Mouse (Mus musculus) stomach, embryonic 15.5 days (tissue): ENCODE measurements around the gene Adamts4. TPM values are rescaled to one million over a fixed set of nuclear protein-coding genes. Genes with fewer than 3 reads are reported as not detected.

Experiments used
- ATAC-seq: fragments of 200-750 bp; cut with Nextera tagmentation; 2 replicates; pipeline ENCODE4 v1.8.0; 2017; ENCODE audit warnings: low read depth, moderate number of reproducible peaks, moderate TSS enrichment; ENCODE audit not compliant: insufficient read depth, low FRiP score
- H3K27ac ChIP-seq: fragments of 300-500 bp; sonication (generic); 2 replicates; pipeline ENCODE4 v1.5.1; 2015; ENCODE audit warnings: mild to moderate bottlenecking, inconsistent platforms
- H3K27me3 ChIP-seq: fragments of 300-500 bp; sonication (generic); replicated peaks from 2 replicates; pipeline ENCODE4 v1.6.1; 2015; ENCODE audit warnings: inconsistent platforms
- H3K36me3 ChIP-seq: fragments of 300-500 bp; sonication (generic); 2 replicates; pipeline ENCODE4 v1.6.1; 2015; ENCODE audit warnings: inconsistent platforms
- H3K4me1 ChIP-seq: fragments of 300-500 bp; sonication (generic); 2 replicates; pipeline ENCODE4 v1.6.1; 2015; ENCODE audit warnings: inconsistent platforms
- H3K4me2 ChIP-seq: fragments of 300-500 bp; sonication (generic); 2 replicates; pipeline ENCODE4 v1.6.1; 2015; ENCODE audit warnings: mild to moderate bottlenecking, inconsistent platforms
- H3K4me3 ChIP-seq: fragments of 300-500 bp; sonication (generic); replicated peaks from 2 replicates; pipeline ENCODE4 v1.5.1; 2015; ENCODE audit warnings: inconsistent platforms
- H3K9ac ChIP-seq: fragments of 300-500 bp; sonication (generic); 2 replicates; pipeline ENCODE4 v1.6.1; 2015; ENCODE audit warnings: inconsistent platforms
- H3K9me3 ChIP-seq: fragments of 300-500 bp; sonication (generic); 2 replicates; pipeline ENCODE4 v1.6.1; 2016; ENCODE audit warnings: inconsistent platforms
- WGBS: fragments of 180-500 bp; shearing (Covaris S2); methylation state at CpG from one replicate; pipeline ENCODE4 v1.1.7; 2015; 5-methylcytosine and 5-hydroxymethylcytosine counted together
- polyA plus RNA-seq: library from polyadenylated mRNA; unstranded; fragments of >200 nt; fragmentation: Nextera tagmentation; extraction: Ambion mirVana; gene quantifications from 2 replicates; pipeline ENCODE4 v1.2.1, GENCODE M21; 2015

Adamts4 gene
- polyA plus RNA-seq, result 8.5 and 8.8 TPM in 2 replicates

DNA sequence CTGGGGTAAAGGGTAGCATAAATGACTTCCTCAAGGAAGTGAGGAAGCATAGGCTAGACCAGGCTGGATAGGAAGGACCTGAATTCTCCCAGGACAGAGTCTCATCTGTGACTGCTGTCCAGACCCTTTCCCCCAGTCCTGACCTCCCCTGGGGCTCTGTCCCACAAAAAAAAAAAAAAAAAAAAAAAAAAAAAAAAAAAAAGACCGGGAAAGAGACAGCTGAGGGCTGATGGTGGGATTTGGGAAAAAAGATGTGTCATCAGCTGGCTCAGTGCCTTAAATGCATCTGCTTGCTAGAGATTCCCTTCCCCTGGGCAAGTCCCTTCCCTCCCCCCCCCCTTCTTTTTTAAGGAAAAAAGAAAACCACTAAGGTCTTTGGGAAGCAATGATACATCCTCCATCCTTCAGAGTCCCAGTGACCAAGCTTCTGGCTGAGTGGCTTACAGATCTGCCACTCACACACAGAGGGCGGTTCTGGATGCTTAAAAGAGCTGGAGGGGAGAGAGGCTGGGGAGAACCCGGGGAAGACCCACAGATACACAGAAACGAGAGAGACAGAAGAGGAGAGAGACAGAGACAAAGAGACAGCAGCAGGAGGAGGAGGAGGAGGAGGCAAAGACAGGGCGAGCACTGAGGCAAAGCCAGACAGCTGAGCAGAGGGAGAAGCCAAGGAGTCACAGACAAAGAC, at the start of gene Adamts4:
TSS of gene Adamts4 (plus strand) at position 509 of the 688 bp plus-strand sequence.
- H3K36me3 ChIP-seq, result no peaks in the 10 kb centered on the region
- peak within 1 kb of the TSS; percentile 35 for H3K4me3 ChIP-seq
- H3K9me3 ChIP-seq, result no peaks in the 10 kb centered on the region
- no peaks in the 10 kb centered on the region for H3K27me3 ChIP-seq
- H3K4me1 ChIP-seq, result peaks cover 54% of the 10 kb centered on the region
- ATAC-seq, result no peak
- peak within 1 kb of the TSS; percentile 32 for H3K9ac ChIP-seq
- 33% methylated on average over 5 of the region's 5 CpGs for WGBS
- peak within 1 kb of the TSS; percentile 78 for H3K27ac ChIP-seq
- peak within 1 kb of the TSS; percentile 66 for H3K4me2 ChIP-seq

DNA sequence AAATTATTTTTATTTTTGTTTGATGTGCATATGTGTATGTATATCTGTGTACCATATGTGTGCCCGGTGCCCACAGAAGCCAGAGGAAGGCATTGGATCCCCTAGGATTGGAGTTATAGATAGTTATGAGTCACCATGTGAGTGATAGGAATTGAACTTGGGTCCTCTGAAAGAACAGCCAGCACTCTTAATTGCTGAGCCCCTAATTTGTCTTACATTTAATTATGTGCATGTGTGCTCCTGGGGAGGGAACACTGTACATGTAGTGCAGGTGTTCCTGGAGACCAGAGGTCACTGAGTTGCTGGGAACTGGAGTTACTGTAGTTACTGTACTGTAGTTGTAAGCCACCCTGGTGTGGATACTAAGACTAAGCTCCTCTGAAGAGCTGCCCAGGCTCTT, 49.5 kb upstream of the Adamts4 start:
- Histone ChIP-seq H3K27me3 (peaks cover 5% of the 10 kb centered on the region), H3K4me3 (no peak overlapping the region), H3K9me3 (no peaks in the 10 kb centered on the region), H3K4me1 (peaks cover 6% of the 10 kb centered on the region), H3K9ac (no peak overlapping the region), H3K36me3 (no peaks in the 10 kb centered on the region), H3K27ac (no peak overlapping the region), H3K4me2 (no peak overlapping the region)
- no peak for ATAC-seq
- 95% methylated on average over 1 of the region's 1 CpGs for WGBS

DNA sequence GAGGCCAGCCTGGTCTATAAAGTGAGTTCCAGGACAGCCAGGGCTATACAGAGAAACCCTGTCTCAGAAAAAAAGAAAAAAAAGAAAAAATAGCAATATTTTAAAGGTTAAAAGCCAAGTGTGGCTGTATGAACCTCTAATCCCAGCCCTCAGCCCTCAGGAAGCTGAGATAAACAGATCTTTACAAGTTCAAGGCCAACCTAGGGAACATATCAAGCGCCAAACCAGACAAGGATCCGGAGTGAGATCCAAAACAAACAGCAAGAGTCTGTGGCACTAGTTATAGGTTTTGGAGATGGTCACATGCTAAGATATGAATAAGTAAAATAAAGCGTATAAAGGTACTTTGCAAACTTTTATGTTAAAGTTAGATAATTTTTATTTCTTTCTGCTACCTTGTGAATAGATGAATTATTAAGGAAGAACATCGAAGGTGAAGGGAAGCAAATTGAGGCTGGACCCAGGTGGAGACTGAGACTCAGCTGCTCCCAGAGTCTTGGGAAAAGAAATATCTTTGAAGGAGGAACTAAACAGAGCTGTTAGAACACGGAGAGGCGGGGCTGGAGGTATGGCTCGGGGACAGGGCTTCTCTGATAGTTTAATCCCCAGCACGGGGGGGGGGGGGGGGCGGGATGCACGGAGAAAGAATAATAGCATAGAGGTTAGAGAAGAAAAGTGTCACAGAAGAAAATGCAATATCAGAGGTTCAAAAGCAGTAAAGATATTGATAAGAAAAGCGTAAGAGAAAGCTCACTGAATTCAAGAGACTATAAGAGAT, 46.6 kb upstream of the Adamts4 start:
- no peak overlapping the region for H3K4me3 ChIP-seq
- no peak for ATAC-seq
- no peaks in the 10 kb centered on the region for H3K36me3 ChIP-seq
- H3K4me2 ChIP-seq, result no peak overlapping the region
- no peaks in the 10 kb centered on the region for H3K4me1 ChIP-seq
- no peak overlapping the region for H3K27ac ChIP-seq
- no peaks in the 10 kb centered on the region for H3K9me3 ChIP-seq
- no peaks in the 10 kb centered on the region for H3K27me3 ChIP-seq
- H3K9ac ChIP-seq, result no peak overlapping the region
- WGBS, result 50% methylated on average over 10 of the region's 11 CpGs

DNA sequence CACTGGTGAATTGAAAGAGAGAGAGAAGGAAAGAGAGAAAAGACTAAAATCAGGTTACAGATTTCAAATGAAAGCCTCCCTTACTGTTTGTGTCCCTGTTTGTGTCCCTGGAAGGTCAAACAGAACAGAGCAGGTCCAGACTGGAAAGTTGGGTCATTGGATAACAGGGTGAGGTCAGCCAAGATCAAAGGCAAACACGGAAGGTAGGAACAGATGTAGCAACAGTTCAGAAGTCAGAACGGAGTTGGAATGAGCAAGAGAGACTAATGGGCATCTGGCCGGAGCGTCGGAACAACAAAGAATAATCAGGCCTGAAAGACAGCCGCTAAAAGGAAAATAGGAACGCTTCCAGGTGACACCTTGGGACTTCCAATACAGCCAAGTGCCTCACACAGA, 46.0 kb upstream of the Adamts4 start:
- H3K27ac ChIP-seq, result no peak overlapping the region

DNA sequence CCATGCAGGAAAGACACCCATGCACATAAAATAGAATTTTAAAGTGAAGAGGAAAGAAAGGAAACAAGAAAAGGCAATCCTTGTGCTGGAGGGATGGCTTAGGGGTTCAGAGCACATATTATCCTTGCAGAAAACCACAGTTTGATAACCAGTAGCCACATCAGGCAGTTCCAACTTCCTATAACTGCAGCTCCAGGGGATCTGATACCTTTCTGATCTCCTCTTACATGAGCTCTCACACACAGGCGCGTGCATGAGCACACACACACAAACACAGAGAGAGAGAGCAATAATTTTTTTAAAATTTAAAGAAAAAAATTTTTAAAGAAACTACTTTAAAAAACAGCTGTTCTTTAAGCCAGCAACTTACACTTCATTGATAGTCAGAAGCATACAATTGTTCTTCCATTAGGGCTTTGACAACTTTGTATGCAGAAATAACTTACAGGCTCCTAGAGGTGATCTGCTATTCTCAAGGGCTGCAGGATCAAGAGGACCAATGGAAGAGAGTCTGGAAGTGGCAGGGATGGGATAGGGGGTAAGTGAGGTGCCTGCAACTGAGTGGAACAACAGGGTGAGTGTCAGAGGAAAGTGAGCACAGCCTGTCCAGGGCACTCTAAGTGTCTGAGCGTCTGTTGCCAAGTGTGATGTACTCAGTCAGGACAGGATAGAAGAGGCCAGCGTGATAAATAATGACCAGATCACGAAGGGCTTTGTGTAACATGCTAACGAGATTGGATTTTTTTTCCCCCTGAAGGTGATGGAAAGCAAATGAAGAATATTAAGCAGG, 44.3 kb upstream of the Adamts4 start:
- no peaks in the 10 kb centered on the region; the same call in 1 of the 2 replicates for H3K27me3 ChIP-seq
- no peaks in the 10 kb centered on the region for H3K4me1 ChIP-seq
- no peaks in the 10 kb centered on the region for H3K9me3 ChIP-seq
- H3K27ac ChIP-seq, result no peak overlapping the region
- 75% methylated on average over 6 of the region's 6 CpGs for WGBS
- H3K4me3 ChIP-seq, result no peak overlapping the region
- H3K9ac ChIP-seq, result no peak overlapping the region
- no peak overlapping the region for H3K4me2 ChIP-seq
- no peaks in the 10 kb centered on the region for H3K36me3 ChIP-seq
- no peak for ATAC-seq

More for the DNA sequence above, 46.0 kb upstream of the Adamts4 start:
- H3K4me2 ChIP-seq, result no peak overlapping the region
- H3K36me3 ChIP-seq, result no peaks in the 10 kb centered on the region
- 62% methylated on average over 7 of the region's 7 CpGs for WGBS
- no peaks in the 10 kb centered on the region for H3K9me3 ChIP-seq
- no peaks in the 10 kb centered on the region for H3K4me1 ChIP-seq
- ATAC-seq, result no peak
- no peak overlapping the region for H3K9ac ChIP-seq
- H3K4me3 ChIP-seq, result no peak overlapping the region
- H3K27me3 ChIP-seq, result no peaks in the 10 kb centered on the region

DNA sequence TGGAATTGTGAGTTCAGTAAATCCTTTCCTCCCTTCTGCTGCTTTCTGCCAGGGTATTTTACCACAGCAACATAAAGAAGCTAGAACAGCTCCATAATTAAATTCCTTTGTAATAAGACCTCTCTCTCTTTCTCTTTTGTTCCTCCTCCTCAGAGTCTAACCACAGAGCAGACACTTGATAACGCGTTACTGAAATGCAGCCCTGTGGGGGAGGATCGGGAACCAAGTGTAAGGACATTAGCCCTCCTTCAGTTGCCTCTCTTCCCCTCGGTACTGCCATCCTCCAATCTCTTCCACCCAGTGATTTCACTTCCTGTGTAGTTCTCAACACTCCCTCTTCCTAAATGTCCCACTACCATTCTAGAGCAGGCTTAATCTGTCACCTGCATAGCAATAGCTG, 40.8 kb upstream of the Adamts4 start:
- H3K4me3 ChIP-seq, result no peak overlapping the region
- H3K9ac ChIP-seq, result no peak overlapping the region
- no peaks in the 10 kb centered on the region for H3K4me1 ChIP-seq
- H3K9me3 ChIP-seq, result no peaks in the 10 kb centered on the region
- ATAC-seq, result no peak
- H3K27ac ChIP-seq, result no peak overlapping the region
- no peaks in the 10 kb centered on the region; the same call in 1 of the 2 replicates for H3K27me3 ChIP-seq
- 23% methylated on average over 4 of the region's 4 CpGs for WGBS
- H3K36me3 ChIP-seq, result no peaks in the 10 kb centered on the region
- no peak overlapping the region for H3K4me2 ChIP-seq

DNA sequence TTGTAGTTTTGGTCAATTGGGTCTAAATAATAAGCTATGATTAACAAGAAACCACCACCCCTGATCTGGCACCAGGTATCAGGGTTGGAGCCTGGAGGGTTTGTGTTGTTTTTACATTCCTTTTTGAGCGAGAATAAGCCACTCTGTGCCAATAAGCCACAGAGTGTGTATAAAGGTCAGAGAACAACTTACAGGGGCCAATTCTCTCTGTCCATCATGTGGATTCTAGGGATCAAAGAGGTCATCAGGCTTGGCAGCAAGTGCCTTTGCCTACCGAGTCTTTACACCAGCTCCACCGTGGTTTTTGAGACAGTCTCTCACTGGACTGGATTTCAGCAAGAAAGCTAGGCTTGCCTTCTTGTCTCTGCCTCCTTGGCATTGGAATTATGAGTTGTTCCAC, 37.4 kb upstream of the Adamts4 start:
- 38% methylated on average over 3 of the region's 3 CpGs for WGBS

DNA sequence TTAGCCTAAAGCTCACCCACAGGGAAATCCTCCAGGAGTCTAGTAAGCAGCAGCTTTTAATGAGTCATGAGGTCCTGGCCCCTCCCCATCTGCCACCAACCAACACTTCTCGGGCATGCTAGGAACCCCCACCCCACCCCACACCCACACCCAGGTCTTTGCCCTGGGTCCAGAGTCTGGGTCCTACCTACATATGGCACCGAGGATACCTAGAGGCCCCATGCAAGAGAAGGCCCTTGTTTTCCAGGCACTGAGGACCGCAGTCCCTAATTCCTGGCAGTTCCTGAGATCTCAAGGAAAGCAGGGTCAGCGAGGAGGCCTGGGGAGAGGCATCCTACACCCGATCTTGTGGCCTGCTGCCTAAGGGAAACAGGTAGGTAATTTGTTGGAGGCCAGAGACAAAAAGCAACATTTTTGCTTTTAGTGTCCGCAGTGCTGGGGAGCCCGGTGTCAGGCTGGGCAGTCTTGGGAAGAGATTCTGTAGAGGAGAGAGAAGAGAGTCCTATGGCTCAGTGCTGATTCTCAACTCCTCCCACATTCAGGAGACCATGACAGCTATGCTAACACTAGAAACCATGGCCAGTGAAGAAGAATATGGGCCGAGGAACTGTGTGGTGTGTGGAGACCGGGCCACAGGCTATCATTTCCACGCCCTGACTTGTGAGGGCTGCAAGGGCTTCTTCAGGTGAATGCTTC, 36.3 kb upstream of the Adamts4 start, which contains the start of gene Nr1i3:
TSS of gene Nr1i3 (plus strand) at position 170 of the 696 bp plus-strand sequence.
- 69% methylated on average over 10 of the region's 10 CpGs for WGBS
- ATAC-seq, result no peak
- no peaks in the 10 kb centered on the region; the same call in 1 of the 2 replicates for H3K27me3 ChIP-seq
- H3K36me3 ChIP-seq, result no peaks in the 10 kb centered on the region
- H3K9ac ChIP-seq, result no peak within 1 kb of the TSS
- H3K4me1 ChIP-seq, result no peaks in the 10 kb centered on the region
- no peaks in the 10 kb centered on the region for H3K9me3 ChIP-seq
- no peak within 1 kb of the TSS for H3K4me3 ChIP-seq
- H3K27ac ChIP-seq, result no peak within 1 kb of the TSS
- H3K4me2 ChIP-seq, result no peak within 1 kb of the TSS

More for the DNA sequence above, 37.4 kb upstream of the Adamts4 start:
- H3K4me2 ChIP-seq, result no peak overlapping the region
- H3K9ac ChIP-seq, result no peak overlapping the region
- no peak overlapping the region for H3K27ac ChIP-seq
- H3K36me3 ChIP-seq, result no peaks in the 10 kb centered on the region
- no peak overlapping the region for H3K4me3 ChIP-seq
- no peaks in the 10 kb centered on the region for H3K4me1 ChIP-seq
- H3K27me3 ChIP-seq, result no peaks in the 10 kb centered on the region; the same call in 1 of the 2 replicates
- ATAC-seq, result no peak
- H3K9me3 ChIP-seq, result no peaks in the 10 kb centered on the region

DNA sequence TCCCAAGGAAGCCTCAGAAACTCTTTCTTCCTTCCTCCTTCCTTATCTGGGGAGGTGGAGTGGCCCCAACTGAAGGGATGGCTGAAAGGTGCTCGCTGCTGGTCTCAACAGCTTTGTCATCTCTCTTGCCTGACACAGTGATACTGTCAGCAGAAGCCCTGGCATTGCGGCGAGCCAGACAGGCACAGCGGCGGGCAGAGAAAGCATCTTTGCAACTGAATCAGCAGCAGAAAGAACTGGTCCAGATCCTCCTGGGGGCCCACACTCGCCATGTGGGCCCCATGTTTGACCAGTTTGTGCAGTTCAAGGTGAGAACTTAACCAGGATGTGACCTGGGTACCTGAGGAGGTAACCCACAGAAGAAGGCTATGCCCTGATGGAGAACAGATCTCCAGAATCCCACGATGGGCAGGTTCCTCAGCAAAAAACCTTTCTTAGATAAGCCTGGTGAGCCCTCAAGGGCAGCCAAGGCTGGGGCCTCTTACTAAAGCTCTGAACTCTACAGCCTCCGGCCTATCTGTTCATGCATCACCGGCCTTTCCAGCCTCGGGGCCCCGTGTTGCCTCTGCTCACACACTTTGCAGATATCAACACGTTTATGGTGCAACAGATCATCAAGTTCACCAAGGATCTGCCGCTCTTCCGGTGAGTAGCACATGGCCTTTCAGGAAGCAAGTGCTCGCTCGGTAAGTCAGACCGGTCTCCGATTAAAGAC, 33.8 kb upstream of the Adamts4 start:
- Histone ChIP-seq H3K4me1 (peaks cover 5% of the 10 kb centered on the region), H3K4me2 (no peak overlapping the region), H3K9ac (no peak overlapping the region), H3K9me3 (no peaks in the 10 kb centered on the region), H3K36me3 (peaks cover 6% of the 10 kb centered on the region; the same call in 1 of the 2 replicates), H3K4me3 (no peak overlapping the region), H3K27ac (no peak overlapping the region), H3K27me3 (no peaks in the 10 kb centered on the region)
- 83% methylated on average over 18 of the region's 18 CpGs for WGBS
- ATAC-seq, result no peak

DNA sequence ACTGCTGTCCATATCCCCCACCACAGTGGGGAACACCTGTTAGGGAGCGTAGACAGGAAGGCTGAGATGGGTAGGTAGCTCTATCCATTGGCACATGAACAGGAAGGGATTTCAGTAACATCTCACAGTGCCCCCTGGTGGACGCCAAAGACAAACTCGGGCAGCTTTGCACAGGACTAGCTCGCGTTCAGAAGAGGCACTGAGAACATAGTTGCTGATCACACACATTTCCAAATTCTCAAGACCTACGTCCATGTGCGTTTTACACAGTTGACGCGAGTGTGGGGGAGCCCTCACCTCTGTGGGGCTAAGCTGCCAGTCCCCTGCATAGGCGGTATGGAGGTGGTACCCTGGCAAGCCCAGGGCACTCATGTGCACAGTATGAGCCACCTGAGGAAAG, 29.4 kb upstream of the Adamts4 start:
- no peak overlapping the region for H3K27ac ChIP-seq
- no peak overlapping the region for H3K9ac ChIP-seq
- WGBS, result 7% methylated on average over 10 of the region's 10 CpGs
- H3K4me3 ChIP-seq, result peak overlapping the region; percentile 59; the same call in 1 of the 2 replicates
- peak; percentile 6; the same call in 1 of the 2 replicates for ATAC-seq
- peaks cover 6% of the 10 kb centered on the region; the same call in 1 of the 2 replicates for H3K36me3 ChIP-seq
- H3K4me2 ChIP-seq, result peak overlapping the region; percentile 84
- H3K27me3 ChIP-seq, result no peaks in the 10 kb centered on the region
- peaks cover 10% of the 10 kb centered on the region for H3K4me1 ChIP-seq
- no peaks in the 10 kb centered on the region for H3K9me3 ChIP-seq
